Mouse (Mus musculus): ENCODE data around the gene Fads6.

Fads6 gene

GRCm38 (mm10) chr11:115250405-115251090 is 46.9 kb downstream of the Fads6 start:
- no peak for DNase-seq (ENCODE audit: low spot score)

- DNase-seq (ENCODE audit: low spot score) = peak; percentile 46
These were observed 47.6 kb downstream of the Fads6 start for GRCm38 (mm10) chr11:115249721-115250404.

GRCm38 (mm10) chr11:115247945-115248344 is 49.5 kb downstream of the Fads6 start:
- DNase-seq (ENCODE audit: low spot score) = no peak

GRCm38 (mm10) chr11:115247240-115247639 is 50.2 kb downstream of the Fads6 start:
- no peak for DNase-seq (ENCODE audit: low spot score)

- no peak for DNase-seq (ENCODE audit: low spot score)
These were observed 51.1 kb downstream of the Fads6 start for GRCm38 (mm10) chr11:115246386-115246785.

GRCm38 (mm10) chr11:115244840-115245239 is 52.6 kb downstream of the Fads6 start:
- no peak for DNase-seq (ENCODE audit: low spot score)

GRCm38 (mm10) chr11:115243783-115244182 is 53.7 kb downstream of the Fads6 start:
- DNase-seq (ENCODE audit: low spot score) = no peak

GRCm38 (mm10) chr11:115242746-115243145 is 54.7 kb downstream of the Fads6 start:
- no peak for DNase-seq (ENCODE audit: low spot score)

GRCm38 (mm10) chr11:115241402-115241801 is 56.1 kb downstream of the Fads6 start:
- DNase-seq (ENCODE audit: low spot score) = peak; percentile 32

GRCm38 (mm10) chr11:115236570-115236969 is 60.9 kb downstream of the Fads6 start:
- no peak for DNase-seq (ENCODE audit: low spot score)

- peak; percentile 64 for DNase-seq (ENCODE audit: low spot score)
These were observed 63.0 kb downstream of the Fads6 start for GRCm38 (mm10) chr11:115234320-115235044.

- no peak for DNase-seq (ENCODE audit: low spot score)
These were observed 63.8 kb downstream of the Fads6 start for GRCm38 (mm10) chr11:115233526-115234290.

- no peak for DNase-seq (ENCODE audit: low spot score)
These were observed 64.6 kb downstream of the Fads6 start for GRCm38 (mm10) chr11:115232889-115233288.

- DNase-seq (ENCODE audit: low spot score) = no peak
These were observed 65.5 kb downstream of the Fads6 start for GRCm38 (mm10) chr11:115231924-115232323.

- DNase-seq (ENCODE audit: low spot score) = no peak
These were observed 66.1 kb downstream of the Fads6 start for GRCm38 (mm10) chr11:115231168-115231915.
